Comparison of ENCODE assay signal across 24 mouse cellular contexts in the genomic region with DNA sequence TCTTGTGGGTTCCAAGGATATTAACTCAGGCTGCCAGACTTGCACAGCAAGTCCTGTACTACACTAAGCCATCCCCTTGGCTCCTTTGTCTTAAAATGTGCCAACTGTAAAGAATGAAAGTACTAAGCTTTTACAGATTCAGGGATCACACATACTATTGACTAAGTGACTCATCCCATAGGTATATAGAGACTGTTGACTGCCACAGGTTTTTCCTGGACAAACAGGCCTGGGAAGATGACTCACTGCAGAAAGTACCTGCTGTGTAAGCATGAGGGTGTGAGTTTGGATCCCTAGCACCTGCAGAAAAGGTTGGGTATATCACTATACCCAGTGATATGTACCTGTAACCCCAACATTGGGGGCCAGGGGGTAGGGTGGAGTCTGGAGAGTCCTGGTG. TPM values are rescaled to one million over a fixed set of nuclear protein-coding genes. Genes with fewer than 3 reads are reported as not detected.
DNase-seq lines count a peak whose midpoint lies in the region; ATAC-seq and TF ChIP-seq lines count a peak whose summit lies in the region.
"Had no signal": no experiment of that assay in that cellular context is flagged by ENCODE, and none has a peak within 500 bp of the region (broad histone marks: within the 10 kb centered on the region; RNA-seq: fewer than 3 reads in every experiment).

No protein-coding gene starts in this region.

- ATAC-seq in kidney, embryonic 14.5 days (ENCODE audit: low FRiP score, low TSS enrichment), result no peak
- ATAC-seq: activated CD4-positive, CD25-positive, alpha-beta regulatory T cell, adult 4 months; forebrain, postnatal 0 days; midbrain, embryonic 13.5 days had no signal

- no peaks in the 10 kb centered on the region for H3K27me3 ChIP-seq in kidney, embryonic 14.5 days (ENCODE audit: control insufficient read depth, insufficient read depth, low read length)
- H3K27me3 ChIP-seq: embryonic facial prominence, embryonic 13.5 days; heart, embryonic 12.5 days; midbrain, embryonic 13.5 days; neural tube, embryonic 13.5 days had no signal

- no peaks in the 10 kb centered on the region for H3K9me3 ChIP-seq in kidney, embryonic 14.5 days (ENCODE audit: control insufficient read depth, low read length)
- H3K9me3 ChIP-seq: embryonic facial prominence, embryonic 13.5 days; forebrain, embryonic 10.5 days; heart, embryonic 12.5 days; midbrain, embryonic 13.5 days; neural tube, embryonic 13.5 days had no signal

- no peak for TF ChIP-seq CTCF in embryonic fibroblast, embryonic 13.5 days (IDR thresholded peaks at IDR 0.05; ENCODE audit: borderline replicate concordance, insufficient read depth, low read length)

- no peaks in the 10 kb centered on the region for H3K36me3 ChIP-seq in kidney, embryonic 14.5 days (ENCODE audit: control insufficient read depth, insufficient read depth, low read length)
- H3K36me3 ChIP-seq: embryonic facial prominence, embryonic 13.5 days; forebrain, embryonic 10.5 days; midbrain, embryonic 13.5 days; neural tube, embryonic 13.5 days had no signal

- peak; percentile 19 to 31 for DNase-seq in urinary bladder, adult 18-20 months (ENCODE audit: low spot score in 2 of 2)
- DNase-seq in urinary bladder, adult 2 months (ENCODE audit: low spot score), result no peak
- DNase-seq in large intestine, adult 2 months (ENCODE audit: low read depth, low spot score), result peak; percentile 56
- DNase-seq in yolk sac, embryonic 10.5 days (ENCODE audit: low spot score), result peak; percentile 27
- DNase-seq in heart, postnatal 14 days, result no peak
- DNase-seq: adrenal gland, postnatal 10 days; cerebellum, adult 11 months; cerebellum, postnatal 10 days; forebrain, postnatal 0 days; kidney, adult 18-20 months; kidney, postnatal 10 days; lung, embryonic 14.5 days; right cerebral cortex, adult 18-20 months; thymus, adult 2 months had no signal

- no peak for TF ChIP-seq POLR2A in embryonic fibroblast, embryonic 13.5 days (IDR thresholded peaks at IDR 0.05; ENCODE audit: low read depth, low read length)

- H3K4me1 ChIP-seq in embryonic fibroblast, embryonic 13.5 days (ENCODE audit: control insufficient read depth, insufficient read depth, low read length), result peaks cover 19% of the 10 kb centered on the region
- no peaks in the 10 kb centered on the region for H3K4me1 ChIP-seq in kidney, embryonic 14.5 days (ENCODE audit: control insufficient read depth, insufficient read depth, low read length)

- H3K4me3 ChIP-seq in embryonic fibroblast, embryonic 13.5 days (ENCODE audit: insufficient read depth, low read length), result no peak overlapping the region
- H3K4me3 ChIP-seq in kidney, embryonic 14.5 days (ENCODE audit: low read length), result no peak overlapping the region
- H3K4me3 ChIP-seq: embryonic facial prominence, embryonic 13.5 days; forebrain, embryonic 10.5 days; heart, embryonic 12.5 days; midbrain, embryonic 13.5 days; neural tube, embryonic 13.5 days had no signal

- H3K9ac ChIP-seq in kidney, embryonic 14.5 days (ENCODE audit: low read depth, low read length), result no peak overlapping the region
- H3K9ac ChIP-seq: embryonic facial prominence, embryonic 13.5 days; forebrain, postnatal 0 days; heart, embryonic 12.5 days; hindbrain, embryonic 14.5 days; lung, embryonic 14.5 days; midbrain, embryonic 13.5 days; neural tube, embryonic 13.5 days had no signal

- no peak overlapping the region for H3K4me2 ChIP-seq in kidney, embryonic 14.5 days (replicated peaks; ENCODE audit: low read depth, low read length)
- H3K4me2 ChIP-seq: embryonic facial prominence, embryonic 13.5 days; heart, embryonic 12.5 days; hindbrain, embryonic 14.5 days; liver, embryonic 11.5 days; lung, embryonic 14.5 days; midbrain, embryonic 13.5 days; neural tube, embryonic 13.5 days had no signal

- H3K27ac ChIP-seq in embryonic fibroblast, embryonic 13.5 days (ENCODE audit: insufficient read depth, low read length), result peak overlapping the region; percentile 48
- H3K27ac ChIP-seq in kidney, embryonic 14.5 days (ENCODE audit: low read depth, low read length), result no peak overlapping the region
- H3K27ac ChIP-seq: embryonic facial prominence, embryonic 13.5 days; forebrain, embryonic 10.5 days; hindbrain, embryonic 14.5 days; midbrain, embryonic 13.5 days; neural tube, embryonic 13.5 days had no signal

- intact Hi-C loops in heart, postnatal 14 days (cut with DNase I), result no loop called here

RNA-seq across cellular contexts. Expression of gene Vcl, which starts 44.6 kb away (rescaled TPM):
- polyA plus RNA-seq in urinary bladder, adult 2 months (2012; rRNA removed), result 291 and 300 TPM in 2 replicates
- 494 and 636 TPM in 2 replicates for polyA plus RNA-seq in embryonic fibroblast, embryonic 13.5 days (2011; ENCODE audit: insufficient read length, low read depth, missing spikeins)
- 28.1 and 40.3 TPM in 2 replicates for polyA plus RNA-seq in large intestine, adult 2 months (2012; rRNA removed)
- total RNA-seq in heart, postnatal 14 days (2021), result 100 to 1,000 TPM; 132 to 149 TPM
- polyA plus RNA-seq in kidney, embryonic 14.5 days (2014; fragmentation: Nextera tagmentation; extraction: Ambion mirVana), result 19.1 and 42.4 TPM in 2 replicates

Comparison
In these comparisons a context has a peak if more than half of its experiments do, and no peak if none do; other contexts are left out.
1. DNase-seq: peak in urinary bladder, adult 18-20 months (2 of 2), large intestine, adult 2 months (single experiment) and yolk sac, embryonic 10.5 days (single experiment); none in urinary bladder, adult 2 months (single experiment) and heart, postnatal 14 days (0 of 2).